Mouse (Mus musculus) c-Kit-positive CD71-positive TER-119-negative erythroid progenitor cells, embryonic 14.5 days (primary cell): ENCODE measurements at regions not wholly inside any gene's neighbourhood (a gene's known extent, or its start where the extent isn't known, plus 50 kb on each side); places are given as distances from the start of the nearest gene placed in this dataset.

ENCODE experiments used
- DNase-seq: peaks from one replicate; pipeline ENCODE4 v3.0.0-alpha.2; 2013; ENCODE audit warnings: low read depth

GRCm38 (mm10) chr8:10825192-10825926, 182.9 kb downstream of the Irs2 start:
- no peak for DNase-seq

DNA sequence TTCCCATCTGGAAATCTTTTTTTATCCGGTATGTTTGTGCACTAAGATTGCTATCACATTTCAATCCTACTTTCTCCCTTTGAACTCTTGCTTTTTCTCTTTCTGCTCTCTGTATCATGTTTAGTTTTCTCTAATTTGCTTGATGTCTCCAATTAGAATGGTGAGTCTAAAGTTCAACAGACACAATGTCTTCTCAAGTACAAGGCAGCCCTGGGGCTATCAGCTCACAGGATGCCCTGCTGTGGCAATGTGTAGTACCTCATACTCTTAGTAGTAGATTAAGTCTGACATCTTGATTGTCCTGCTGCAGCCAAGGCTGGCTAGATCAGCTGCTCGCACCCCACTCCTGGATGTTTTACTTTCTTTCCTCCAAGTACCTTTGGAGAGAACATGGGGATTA, 186.4 kb downstream of the Irs2 start:
- no peak for DNase-seq

DNA sequence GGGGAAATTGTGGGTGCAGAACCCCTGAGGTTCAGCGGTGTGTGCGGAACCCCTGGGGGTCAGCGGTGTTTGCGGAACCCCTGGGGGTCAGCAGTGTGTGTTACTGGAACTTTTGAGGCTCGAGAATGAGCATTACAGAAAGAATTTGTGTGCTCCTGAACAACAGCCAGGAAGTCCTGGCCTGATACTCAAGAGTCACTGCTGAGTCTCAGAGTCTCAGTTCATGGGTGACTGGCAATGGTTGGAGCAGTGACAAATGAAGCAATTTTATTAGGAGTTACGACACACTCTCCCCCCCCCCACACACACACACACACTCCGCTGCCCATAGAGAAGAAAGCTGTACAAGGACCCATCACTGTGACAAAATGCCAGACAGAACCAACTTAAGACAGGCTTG, 193.8 kb downstream of the Irs2 start:
- DNase-seq: no peak

DNA sequence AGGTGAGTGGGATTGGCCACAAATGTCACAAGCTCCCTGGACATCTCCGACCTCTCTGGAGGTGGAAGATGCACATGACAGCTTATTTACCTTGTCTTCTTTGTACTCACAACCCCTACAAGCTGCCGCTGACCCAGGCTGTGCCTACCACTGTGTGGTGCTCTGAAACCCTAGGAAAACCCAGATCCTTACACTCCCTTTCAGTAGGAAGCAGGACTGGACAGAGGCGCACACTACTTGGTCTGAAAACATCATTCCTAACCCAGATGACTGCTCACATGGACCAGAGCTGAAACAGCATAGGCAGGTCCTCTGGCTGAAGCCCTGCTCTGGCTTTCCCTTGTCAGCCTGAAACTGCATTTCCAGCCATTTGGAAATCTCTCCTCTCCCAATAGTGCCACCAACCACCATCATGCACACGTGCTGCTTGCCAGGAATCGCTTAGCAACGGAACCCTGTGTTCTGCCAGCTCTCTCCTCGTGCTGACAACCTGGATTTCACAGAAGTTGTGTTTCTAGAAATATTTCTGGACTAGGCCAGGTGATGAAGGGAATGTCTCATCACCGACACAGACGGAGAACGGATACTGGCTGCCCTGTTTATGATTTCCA, 196.1 kb downstream of the Irs2 start:
- DNase-seq: no peak

DNA sequence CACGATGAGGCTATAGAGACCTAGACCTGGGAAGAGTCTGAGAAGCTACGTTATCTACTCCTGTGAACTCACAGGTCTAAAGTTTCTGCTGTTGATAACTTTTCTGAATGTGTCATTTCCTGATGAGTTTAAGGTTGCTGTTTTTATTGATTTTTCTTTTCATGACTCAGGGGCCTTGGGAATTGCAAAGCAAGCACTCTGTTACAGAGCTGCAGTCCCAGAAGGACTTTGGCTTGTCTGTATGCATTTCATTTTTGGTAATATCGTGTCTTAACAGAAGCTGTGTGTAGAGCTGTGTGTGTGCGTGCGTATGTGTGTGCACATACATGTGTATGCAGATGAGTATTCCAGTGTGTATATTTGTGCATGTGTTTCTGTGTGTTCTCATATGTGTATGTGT, 201.2 kb downstream of the Irs2 start:
- no peak for DNase-seq

GRCm38 (mm10) chr8:10805405-10806151, 202.7 kb downstream of the Irs2 start:
- DNase-seq: no peak

DNA sequence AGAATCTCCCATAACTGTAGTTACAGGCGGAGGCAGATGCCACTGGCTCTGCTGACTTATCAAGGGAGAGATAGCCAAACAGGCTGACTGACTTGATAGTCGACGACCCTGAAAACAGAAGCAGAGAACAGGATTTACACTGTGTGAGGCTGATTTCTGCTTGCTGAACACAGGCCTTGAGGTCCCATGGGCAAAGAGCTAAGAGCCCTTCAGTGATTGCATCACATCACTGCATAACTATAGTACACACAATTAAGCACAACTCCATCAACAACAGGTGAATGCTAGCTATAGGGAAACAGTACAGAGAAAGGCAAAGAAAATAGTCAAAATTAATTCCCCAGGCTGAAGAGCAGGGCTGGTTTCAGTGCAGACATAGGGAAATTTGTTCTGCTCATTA, 203.3 kb downstream of the Irs2 start:
- no peak for DNase-seq

DNA sequence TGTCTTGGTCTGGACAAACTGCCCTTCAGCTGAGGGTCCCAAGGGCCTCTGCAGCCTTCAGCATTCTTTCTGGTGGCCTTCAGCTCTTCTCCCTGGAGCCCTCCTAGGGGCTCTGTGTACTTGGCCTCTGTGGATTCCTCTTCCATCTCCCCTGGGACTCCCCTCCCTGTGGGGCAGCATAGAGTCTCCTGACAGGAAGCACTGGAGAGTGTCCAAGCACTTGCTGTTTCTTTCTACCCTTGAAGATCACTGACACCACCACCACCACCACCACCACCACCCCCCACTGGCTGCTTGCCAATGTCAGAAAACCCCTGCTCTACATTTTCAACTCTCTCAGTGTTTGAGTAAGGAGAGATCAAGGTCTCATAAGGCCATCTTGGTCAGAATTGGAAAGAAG, 206.3 kb downstream of the Irs2 start:
- DNase-seq: no peak

DNA sequence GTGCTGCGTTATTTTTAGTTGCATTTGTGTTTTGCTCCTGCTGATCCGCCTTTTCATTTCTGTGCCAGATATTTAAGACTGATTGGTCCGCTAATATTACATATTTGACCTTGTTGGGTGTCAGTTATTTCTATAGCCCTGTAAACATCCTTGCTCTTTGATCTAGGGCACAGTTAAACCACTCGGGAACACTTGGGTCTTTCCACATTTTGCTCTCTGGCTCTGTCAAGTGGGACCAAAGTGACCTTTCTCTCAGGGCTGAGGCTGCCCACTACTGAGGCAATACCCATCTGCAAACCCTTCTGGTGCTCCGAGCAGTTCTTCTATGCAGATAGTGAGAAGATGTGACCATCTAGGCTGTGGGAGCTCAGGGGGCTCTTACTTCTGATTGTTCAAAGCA, 206.7 kb downstream of the Irs2 start:
- DNase-seq: no peak

DNA sequence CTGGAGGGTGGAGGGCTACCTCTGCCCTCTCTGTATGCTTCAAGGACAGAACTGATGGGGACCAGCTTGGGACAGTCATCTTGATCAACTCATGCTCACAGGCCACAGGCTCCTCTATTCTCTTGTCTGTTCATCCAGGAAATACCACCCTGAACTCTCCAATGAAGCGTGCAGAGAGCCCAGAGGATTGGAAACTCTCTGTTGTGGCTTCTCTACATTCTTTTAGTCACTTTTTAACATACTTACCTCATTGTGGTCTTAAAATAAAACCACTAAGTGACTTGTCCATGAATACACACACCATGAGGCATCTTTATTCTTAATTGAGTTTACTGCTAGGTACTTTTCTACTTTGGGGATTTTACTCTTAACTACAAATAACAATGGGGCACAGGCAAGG, 209.8 kb downstream of the Irs2 start:
- DNase-seq: no peak

- no peak for DNase-seq
These were observed 213.7 kb downstream of the Irs2 start for GRCm38 (mm10) chr8:10794367-10795189.

DNA sequence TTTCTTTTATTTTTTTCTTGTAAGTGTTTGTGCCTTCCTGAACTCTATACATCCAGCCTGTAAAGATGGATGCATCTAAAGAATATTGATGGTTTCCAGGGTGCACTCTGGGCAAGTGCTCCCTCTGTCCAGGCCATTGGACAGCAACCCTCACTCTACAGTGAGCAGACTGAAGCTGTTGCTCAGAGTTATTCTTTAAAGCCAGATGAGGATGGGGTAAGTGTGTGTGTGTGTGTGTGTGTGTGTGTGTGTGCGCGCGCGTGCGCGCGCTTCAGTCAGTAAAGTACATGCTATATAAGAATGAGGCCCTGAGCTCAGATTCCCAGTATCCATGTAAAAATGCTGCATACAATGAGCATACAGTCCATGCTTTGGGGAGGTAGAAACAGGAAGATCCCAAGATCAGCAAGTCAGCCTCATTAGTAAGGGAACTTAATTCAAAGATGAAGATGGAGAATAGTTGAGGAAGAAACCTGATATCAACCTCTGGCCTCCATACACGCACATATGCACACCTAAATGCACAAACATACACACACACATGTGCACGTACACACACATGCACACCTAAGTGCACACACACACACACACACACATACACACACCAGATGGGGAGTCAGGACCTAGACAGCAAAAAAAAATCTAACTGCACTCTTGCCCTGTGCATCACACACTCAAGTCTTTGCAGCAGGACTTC, 214.4 kb downstream of the Irs2 start:
- DNase-seq: no peak

DNA sequence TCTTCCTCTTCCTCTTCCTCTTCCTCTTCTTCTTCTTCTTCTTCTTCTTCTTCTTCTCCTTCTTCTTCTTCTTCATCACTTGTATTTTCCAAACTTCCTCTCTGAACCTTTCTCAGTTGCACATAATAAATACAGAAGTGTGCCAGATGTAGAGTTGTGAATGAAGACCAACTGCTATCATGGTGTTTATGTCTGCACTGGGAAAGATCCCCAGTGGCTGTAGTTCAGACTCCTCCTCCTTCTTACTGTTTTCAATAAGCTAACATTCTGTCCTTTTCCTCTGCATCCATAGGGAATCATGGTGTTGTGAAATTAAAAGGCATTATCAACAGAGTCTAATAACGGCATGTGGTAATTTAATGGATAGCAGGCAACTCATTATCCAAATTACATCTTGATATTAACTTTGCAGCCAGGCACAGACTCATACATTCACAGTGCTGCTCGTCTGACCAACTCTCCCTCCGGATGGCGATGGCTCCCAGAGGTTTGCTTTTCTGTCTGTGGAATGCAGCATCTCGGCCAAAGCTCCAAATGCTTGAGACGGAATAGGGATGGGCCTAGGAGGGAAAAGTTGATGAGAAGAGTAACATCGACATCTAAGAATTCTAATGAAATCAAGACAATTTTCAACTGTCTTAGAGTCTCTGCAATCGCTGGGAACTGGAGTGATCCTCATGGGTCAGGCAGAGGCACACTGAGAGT, 219.6 kb downstream of the Irs2 start:
- no peak for DNase-seq

DNA sequence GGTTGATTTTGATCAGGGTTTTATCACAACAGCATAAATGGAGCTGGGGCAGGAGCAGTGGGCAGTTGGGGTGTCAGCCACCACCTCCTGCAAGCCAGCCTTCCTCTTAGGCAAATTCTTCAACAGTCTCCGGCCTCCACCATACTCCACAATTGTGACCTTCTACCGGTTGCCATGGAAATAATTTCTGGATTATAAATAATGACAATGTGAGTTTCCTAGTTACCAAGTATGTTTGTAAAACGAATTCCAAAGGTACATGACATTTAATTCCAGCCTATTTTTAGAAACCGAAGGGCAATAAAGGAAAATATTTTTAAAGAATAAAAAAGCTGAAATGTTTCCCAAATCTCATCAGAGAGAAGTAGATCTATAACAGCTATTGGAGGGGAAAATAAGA, 222.5 kb downstream of the Irs2 start:
- no peak for DNase-seq

- no peak for DNase-seq
These were observed 222.9 kb downstream of the Irs2 start for GRCm38 (mm10) chr8:10785311-10785710.

DNA sequence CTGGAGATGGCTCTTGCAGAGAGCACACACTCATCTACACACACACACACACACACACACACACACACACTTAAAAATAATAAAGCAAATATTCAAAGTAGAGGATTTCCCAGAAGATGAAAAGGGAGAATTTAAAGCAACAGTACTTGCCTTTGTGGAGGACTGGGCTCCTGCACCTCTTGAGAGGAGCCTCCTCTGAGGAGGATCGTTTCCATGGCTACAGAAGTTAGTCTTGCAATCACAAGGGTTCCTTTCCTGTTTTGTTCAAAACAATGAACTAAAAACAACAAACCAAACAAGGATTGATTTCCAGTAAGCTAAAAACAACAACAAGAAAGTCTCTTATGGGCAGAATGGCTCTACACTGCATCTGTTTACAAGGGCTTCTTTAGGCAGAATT, 223.8 kb downstream of the Irs2 start:
- no peak for DNase-seq

GRCm38 (mm10) chr8:10781860-10782259, 226.4 kb downstream of the Irs2 start:
- no peak for DNase-seq

DNA sequence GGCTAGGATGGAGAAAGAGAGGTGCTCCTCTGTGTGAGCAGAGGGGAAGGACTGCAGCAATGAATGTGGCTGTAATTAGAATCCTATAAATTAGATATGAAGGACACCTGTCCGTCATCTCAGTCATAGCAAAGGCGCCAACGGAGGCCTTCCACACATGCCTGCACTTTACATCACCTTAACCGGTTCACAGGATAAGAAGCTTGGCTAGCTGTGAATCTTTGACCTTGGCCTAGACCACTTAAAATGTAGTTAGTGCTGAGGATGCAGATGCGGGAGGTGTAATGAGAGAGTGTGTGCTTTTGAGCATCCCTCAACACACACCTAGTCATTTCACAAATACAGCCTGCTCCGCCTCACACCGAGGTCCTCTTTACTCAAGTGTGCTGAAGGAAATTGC, 228.6 kb downstream of the Irs2 start:
- no peak for DNase-seq

- no peak for DNase-seq
These were observed 232.9 kb downstream of the Irs2 start for GRCm38 (mm10) chr8:10775202-10776010.

DNA sequence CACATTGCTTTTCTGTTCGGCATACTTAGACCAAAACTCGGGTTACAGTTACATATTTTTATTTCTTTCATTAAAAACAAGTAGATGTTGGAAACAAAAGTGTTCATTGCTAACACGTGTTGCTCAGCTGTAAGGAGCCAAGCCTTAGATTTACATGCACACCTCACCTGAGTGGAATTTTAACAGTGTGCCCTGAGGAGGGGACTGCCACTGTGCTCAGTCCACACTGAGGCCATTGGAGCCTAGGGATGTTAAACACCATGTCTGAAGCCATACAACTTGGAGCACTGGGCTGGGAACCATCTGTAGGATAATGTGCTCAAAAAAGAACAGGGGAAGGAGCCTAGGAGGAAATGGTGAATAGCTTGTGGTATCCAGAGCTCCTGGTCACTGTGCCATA, 233.5 kb downstream of the Irs2 start:
- DNase-seq: no peak
